Mouse (Mus musculus) CH12.LX (cell line): ENCODE results near the gene Srrm3. TPM values are rescaled to one million over a fixed set of nuclear protein-coding genes. Genes with fewer than 3 reads are reported as not detected.

ENCODE experiments used
- DNase-seq: peaks from one replicate; pipeline ENCODE4 v3.0.0-alpha.2; 2013; ENCODE audit errors: extremely low read depth
- H3K27ac ChIP-seq: 2 replicates; pipeline ENCODE4 v1.5.1; 2012; ENCODE audit warnings: low read depth, mild to moderate bottlenecking, control low read depth, moderate library complexity; ENCODE audit not compliant: insufficient read depth
- H3K27me3 ChIP-seq: replicated peaks from 2 replicates; pipeline ENCODE3; 2012; ENCODE audit warnings: inconsistent platforms
- H3K36me3 ChIP-seq, 2 experiments: replicated peaks in 1 of 2; 2 replicates each; pipeline versions ENCODE3 to v1.6.1; 2012; ENCODE audit warnings: inconsistent platforms in 1 of 2, low read length in 1 of 2, mild to moderate bottlenecking in 1 of 2, mixed read lengths in 1 of 2, moderate library complexity in 1 of 2; ENCODE audit not compliant: control insufficient read depth in 1 of 2, insufficient read depth in 1 of 2
- H3K4me1 ChIP-seq, 2 experiments: 2 replicates each; pipeline ENCODE4 v1.6.1; 2012; ENCODE audit warnings: inconsistent platforms in 1 of 2, moderate library complexity in 1 of 2; ENCODE audit not compliant: insufficient read depth in 2 of 2, control insufficient read depth in 1 of 2
- H3K4me2 ChIP-seq: 2 replicates; pipeline ENCODE4 v1.6.1; 2012; ENCODE audit warnings: low read depth, mild to moderate bottlenecking, control low read depth; ENCODE audit not compliant: poor library complexity, insufficient read depth, severe bottlenecking
- H3K4me3 ChIP-seq, 3 experiments: fragments of 150-350 bp in 1 of 3; sonication (generic) in 1 of 3; replicated peaks in 1 of 3; 2 replicates each; pipeline versions ENCODE3 to v1.5.1; 2011 to 2012; ENCODE audit warnings: low read depth in 2 of 3, low read length in 2 of 3, mild to moderate bottlenecking in 2 of 3, moderate library complexity in 2 of 3, control low read depth in 1 of 3, improper control_type of control experiment in 1 of 3, inconsistent platforms in 1 of 3, mixed read lengths in 1 of 3; ENCODE audit not compliant: poor library complexity in 1 of 3
- H3K79me2 ChIP-seq: replicated peaks from 2 replicates; pipeline ENCODE4 v1.6.1; 2012; ENCODE audit warnings: mild to moderate bottlenecking, moderate library complexity; ENCODE audit not compliant: control insufficient read depth, poor library complexity, insufficient read depth, severe bottlenecking; ENCODE audit errors: extremely low read depth
- H3K9ac ChIP-seq: 2 replicates; pipeline ENCODE4 v1.6.1; 2012; ENCODE audit warnings: low read depth, mild to moderate bottlenecking, control low read depth, moderate library complexity; ENCODE audit not compliant: insufficient read depth
- H3K9me3 ChIP-seq: replicated peaks from 2 replicates; pipeline ENCODE3; 2012; ENCODE audit warnings: low read length, inconsistent platforms, mixed read lengths
- CHD1 ChIP-seq: IDR thresholded peaks from 2 replicates; pipeline ENCODE4 v1.6.1; 2012; ENCODE audit warnings: low read depth, low read length, improper control_type of control experiment, inconsistent platforms
- CHD2 ChIP-seq: IDR thresholded peaks from 2 replicates; pipeline ENCODE4 v1.6.1; 2011; ENCODE audit warnings: low read length, improper control_type of control experiment
- EP300 ChIP-seq: IDR thresholded peaks from 2 replicates; pipeline ENCODE4 v1.6.1; 2011; ENCODE audit warnings: low read length, improper control_type of control experiment
- GABPA ChIP-seq: IDR thresholded peaks from 2 replicates; pipeline ENCODE4 v1.6.1; 2012; ENCODE audit warnings: low read depth, low read length, improper control_type of control experiment, inconsistent platforms; ENCODE audit not compliant: insufficient replicate concordance
- MAFK ChIP-seq: IDR thresholded peaks from 2 replicates; pipeline ENCODE4 v1.6.1; 2011; ENCODE audit warnings: low read length, improper control_type of control experiment; ENCODE audit not compliant: insufficient replicate concordance
- MAZ ChIP-seq: IDR thresholded peaks from 2 replicates; pipeline ENCODE4 v1.6.1; 2012; ENCODE audit warnings: low read depth, mild to moderate bottlenecking, inconsistent platforms, low read length, improper control_type of control experiment, moderate library complexity
- MXI1 ChIP-seq: IDR thresholded peaks from 2 replicates; pipeline ENCODE4 v1.6.1; 2011; ENCODE audit warnings: mild to moderate bottlenecking, low read depth, low read length, improper control_type of control experiment
- MYC ChIP-seq: IDR thresholded peaks from 2 replicates; pipeline ENCODE4 v1.6.1; 2011; ENCODE audit warnings: low read depth, mild to moderate bottlenecking, improper control_type of control experiment, low read length
- NRF1 ChIP-seq: IDR thresholded peaks from 2 replicates; pipeline ENCODE4 v1.6.1; 2014; ENCODE audit warnings: low read depth, mild to moderate bottlenecking, inconsistent platforms, low read length, improper control_type of control experiment, moderate library complexity
- POLR2A ChIP-seq: IDR thresholded peaks from 2 replicates; pipeline ENCODE4 v1.6.1; 2011; ENCODE audit warnings: low read depth, mild to moderate bottlenecking, improper control_type of control experiment, low read length
- POLR2AphosphoS2 ChIP-seq: IDR thresholded peaks from 2 replicates; pipeline ENCODE4 v1.6.1; 2011; ENCODE audit warnings: low read depth, low read length, improper control_type of control experiment
- RCOR1 ChIP-seq: conservative IDR thresholded peaks from 2 replicates; pipeline ENCODE4 v1.6.1; 2012; ENCODE audit warnings: low read depth, mild to moderate bottlenecking, inconsistent platforms, low read length, improper control_type of control experiment
- UBTF ChIP-seq: IDR thresholded peaks from 2 replicates; pipeline ENCODE4 v1.6.1; 2012; ENCODE audit warnings: low read depth, mild to moderate bottlenecking, inconsistent platforms, low read length, improper control_type of control experiment, moderate library complexity
- USF1 ChIP-seq: IDR thresholded peaks from 2 replicates; pipeline ENCODE4 v1.6.1; 2014; ENCODE audit warnings: low read depth, mild to moderate bottlenecking, inconsistent platforms, low read length, improper control_type of control experiment
- USF2 ChIP-seq: conservative IDR thresholded peaks from 2 replicates; pipeline ENCODE4 v1.6.1; 2011; ENCODE audit warnings: low read depth, low read length, improper control_type of control experiment
- ZMIZ1 ChIP-seq: IDR thresholded peaks from 2 replicates; pipeline ENCODE4 v1.6.1; 2012; ENCODE audit warnings: low read depth, mild to moderate bottlenecking, inconsistent platforms, low read length, improper control_type of control experiment
- ZNF384 ChIP-seq: IDR thresholded peaks from 2 replicates; pipeline ENCODE4 v1.6.1; 2012; ENCODE audit warnings: low read depth, low read length, improper control_type of control experiment, inconsistent platforms
- dilution Hi-C: fragments of 300-500 bp; cut with MboI; formaldehyde crosslinking; loops from 2 replicates; pipeline ENCODE4 v1.14.3; 2020; ENCODE audit warnings: low sequenced_read_pairs; ENCODE audit not compliant: extremely low pct_unique_long_range_greater_than_20kb, extremely low pct_ligation_motif_present
- in situ Hi-C: fragments of 300-500 bp; cut with MboI; formaldehyde crosslinking; loops from 3 replicates; pipeline ENCODE4 v1.14.3; 2019; ENCODE audit warnings: low sequenced_read_pairs, low pct_ligation_motif_present, low pct_unique_long_range_greater_than_20kb, mixed read lengths
- polyA plus RNA-seq: library from polyadenylated mRNA; unstranded; fragments of >175 nt; gene quantifications from 2 replicates; pipeline ENCODE4 v1.2.1, GENCODE M21; 2012; ENCODE audit warnings: low read depth; ENCODE audit not compliant: insufficient read length
- total RNA-seq, 2 experiments: library from RNA; depleted of rRNA; stranded (reverse); fragments of 300-350 nt in 1 of 2; fragments of >200 nt in 1 of 2; gene quantifications; 2 replicates each; pipeline ENCODE4 v1.2.3; 2012 to 2014

Gene Srrm3
- total and polyA plus RNA-seq, 3 experiments, result not detected

GRCm38 (mm10) chr5:135841651-135842050, 35.0 kb downstream of the Srrm3 start:
- Histone ChIP-seq H3K79me2 (no peaks in the 10 kb centered on the region), H3K36me3 (no peaks in the 10 kb centered on the region), H3K27me3 (peaks cover 70% of the 10 kb centered on the region), H3K9me3 (no peaks in the 10 kb centered on the region), H3K27ac (no peak overlapping the region), H3K4me3 (no peak overlapping the region), H3K4me2 (no peak overlapping the region), H3K4me1 (no peaks in the 10 kb centered on the region), H3K9ac (no peak overlapping the region)
- DNase-seq, result no peak
- in situ Hi-C loops, result no loop called here
- dilution Hi-C loops, result no loop called here
- TF ChIP-seq MXI1 (no peak), ZMIZ1 (no peak), MAFK (no peak), MYC (no peak), GABPA (no peak), POLR2A (no peak), POLR2AphosphoS2 (no peak), USF1 (no peak), MAZ (no peak), USF2 (no peak), ZNF384 (no peak), RCOR1 (no peak), CHD2 (no peak)

DNA sequence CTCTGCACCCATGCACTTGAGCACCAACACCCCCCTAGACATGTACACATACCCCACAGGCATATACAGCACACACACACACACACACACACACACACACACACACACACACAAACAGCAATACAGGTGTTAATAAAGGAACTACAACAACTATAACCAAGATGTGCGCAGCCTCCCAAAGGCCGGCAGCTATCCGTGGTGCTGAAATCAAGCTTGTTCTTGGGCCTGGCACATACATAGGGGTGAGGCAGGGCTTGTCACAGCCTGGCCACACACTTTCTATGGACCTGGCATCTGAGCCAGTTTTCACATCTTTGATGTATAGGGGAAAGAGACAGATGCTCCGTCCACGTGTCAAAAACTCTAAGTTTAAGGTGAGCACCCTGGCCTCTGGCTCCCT, 36.7 kb downstream of the Srrm3 start:
- dilution Hi-C loops, result no loop called here
- peak; percentile 32 for DNase-seq
- no peak overlapping the region for H3K27ac ChIP-seq

DNA sequence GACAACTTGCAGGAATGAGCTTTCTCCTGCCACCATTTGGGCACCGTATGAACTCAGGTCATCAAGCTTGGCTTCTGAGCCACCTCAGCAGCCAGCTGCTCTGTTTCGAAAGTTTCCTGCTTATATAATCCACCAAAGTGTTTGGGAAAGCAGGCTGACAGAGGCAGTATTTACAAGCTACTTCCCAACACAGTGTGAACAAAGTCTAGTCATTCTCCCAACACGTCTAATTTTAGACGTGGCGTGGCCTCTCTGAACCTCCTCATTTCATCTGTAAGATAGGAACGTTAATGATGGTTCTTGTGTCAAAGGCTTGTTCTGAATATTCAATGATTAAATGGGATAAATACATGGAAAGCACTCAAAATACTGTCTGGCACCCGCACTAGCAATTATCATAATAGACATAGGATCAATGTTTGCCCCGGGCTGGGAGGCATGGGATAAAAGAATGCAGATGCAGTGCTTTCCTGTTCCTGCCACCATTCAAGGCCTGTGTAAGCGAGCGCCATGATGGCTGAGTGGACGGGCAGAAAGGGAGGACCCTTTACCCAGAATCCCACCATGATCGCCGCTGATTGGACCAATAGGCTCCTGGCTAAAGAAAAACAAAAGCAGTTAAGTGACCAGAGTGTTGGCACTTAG, 39.1 kb downstream of the Srrm3 start:
- no peaks in the 10 kb centered on the region for H3K36me3 ChIP-seq
- DNase-seq, result no peak
- H3K4me1 ChIP-seq, result no peaks in the 10 kb centered on the region
- TF ChIP-seq ZMIZ1 (no peak), CHD1 (no peak), EP300 (no peak), POLR2AphosphoS2 (no peak), UBTF (no peak)
- H3K79me2 ChIP-seq, result no peaks in the 10 kb centered on the region
- dilution Hi-C loops, result no loop called here
- H3K4me3 ChIP-seq, result no peak overlapping the region
- H3K4me2 ChIP-seq, result no peak overlapping the region
- in situ Hi-C loops, result loop anchor here (5.0 kb wide), 1 partner anchor 48 kb away; no protein-coding TSS in a partner anchor
- H3K27me3 ChIP-seq, result peaks cover 80% of the 10 kb centered on the region
- peaks cover 8% of the 10 kb centered on the region for H3K9me3 ChIP-seq
- no peak overlapping the region for H3K27ac ChIP-seq
- H3K9ac ChIP-seq, result no peak overlapping the region

More for the DNA sequence above, 36.7 kb downstream of the Srrm3 start:
- Histone ChIP-seq H3K79me2 (no peaks in the 10 kb centered on the region), H3K4me2 (no peak overlapping the region), H3K36me3 (no peaks in the 10 kb centered on the region), H3K9ac (no peak overlapping the region), H3K27me3 (peaks cover 79% of the 10 kb centered on the region), H3K4me3 (no peak overlapping the region), H3K9me3 (peaks cover 8% of the 10 kb centered on the region), H3K4me1 (no peaks in the 10 kb centered on the region)
- no peak for TF ChIP-seq MXI1
- TF ChIP-seq NRF1, result peak; percentile 55
- in situ Hi-C loops, result no loop called here
